Mouse (Mus musculus): ENCODE measurements around the gene Dcun1d2.

The Dcun1d2 gene

DNA sequence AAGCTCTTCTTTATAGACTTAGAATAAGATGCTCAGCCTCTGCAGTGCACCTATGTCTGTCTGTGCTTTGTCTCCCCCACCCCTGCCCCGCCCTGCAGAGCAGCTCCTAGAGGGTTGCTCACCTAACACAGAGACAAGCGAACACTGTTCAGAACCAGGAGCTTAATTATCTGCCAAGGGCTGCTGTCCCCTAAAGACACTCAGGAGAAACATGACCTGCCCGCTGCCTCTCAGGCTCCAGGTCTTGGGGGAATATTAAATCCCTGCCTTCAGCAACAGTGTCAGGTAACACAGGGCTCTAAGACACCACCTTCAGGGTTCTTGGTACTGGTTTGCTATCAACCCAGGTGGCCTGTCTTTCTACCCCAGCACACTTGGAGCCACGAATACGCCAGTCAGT is 34.5 kb downstream of the Dcun1d2 start:
- DNase-seq = no peak

DNA sequence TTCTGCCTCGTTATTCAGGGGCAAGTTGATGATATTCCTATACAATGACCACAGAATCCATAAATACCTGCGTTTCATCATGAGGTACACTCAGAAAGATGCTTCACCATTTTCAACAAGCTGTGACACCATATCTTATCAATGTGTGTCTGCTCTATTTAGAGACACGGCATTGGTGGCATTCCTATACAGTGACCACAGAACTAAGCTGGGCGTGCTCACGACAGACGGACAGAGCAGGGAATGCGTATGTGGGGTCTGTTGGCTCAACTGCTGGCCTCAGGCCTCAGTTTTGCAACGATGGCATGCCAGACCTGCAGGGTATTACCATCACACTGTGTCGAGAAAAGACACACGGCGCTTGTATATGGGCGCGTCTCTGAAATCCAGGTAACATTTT is 35.1 kb downstream of the Dcun1d2 start:
- no peak for DNase-seq

- no peak for DNase-seq
These were observed 43.5 kb downstream of the Dcun1d2 start for GRCm38 (mm10) chr8:13244343-13244880.

- no peak for DNase-seq
These were observed 44.7 kb downstream of the Dcun1d2 start for GRCm38 (mm10) chr8:13242985-13243870.

- DNase-seq = peak; percentile 81
These were observed 47.2 kb downstream of the Dcun1d2 start for GRCm38 (mm10) chr8:13240691-13241090.

DNA sequence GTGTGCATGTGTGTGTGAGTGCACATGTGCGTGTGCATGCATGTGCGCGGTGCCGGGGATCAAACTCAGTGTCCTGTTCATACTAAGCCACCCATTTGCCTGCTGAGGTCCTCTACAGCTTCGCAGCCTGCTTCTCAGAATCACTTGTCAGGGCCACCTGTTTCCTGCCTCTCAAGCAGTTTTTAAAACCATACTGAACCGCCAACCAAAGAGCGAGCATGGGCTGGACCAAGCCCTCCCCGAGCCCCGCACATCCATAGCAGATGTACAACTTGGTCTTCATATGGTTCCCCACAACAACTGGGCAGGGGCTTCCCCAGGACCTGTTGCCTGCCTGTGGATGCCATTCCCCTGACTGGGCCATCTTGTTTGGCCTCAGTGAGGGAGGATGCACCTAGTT is 47.9 kb downstream of the Dcun1d2 start:
- DNase-seq = no peak

DNA sequence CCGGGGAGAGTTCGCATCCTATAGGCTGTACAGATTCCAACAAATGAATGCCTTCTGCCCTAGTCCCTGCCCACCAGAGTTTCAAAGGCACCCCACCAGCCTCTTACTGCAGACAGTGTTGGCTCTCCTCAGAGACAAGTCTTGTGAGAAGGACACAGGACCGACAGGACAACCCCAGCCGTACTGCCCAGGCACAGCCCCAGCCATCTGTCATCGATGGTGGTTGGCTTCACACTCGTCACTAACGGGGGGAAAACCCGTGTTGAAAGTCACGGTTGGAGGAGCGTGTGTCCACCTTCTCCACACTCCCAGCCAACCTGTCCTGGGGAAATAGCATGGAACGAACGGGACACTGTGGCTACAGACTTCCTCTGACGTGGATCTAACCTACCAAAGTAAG is 53.1 kb downstream of the Dcun1d2 start:
- DNase-seq = no peak

DNA sequence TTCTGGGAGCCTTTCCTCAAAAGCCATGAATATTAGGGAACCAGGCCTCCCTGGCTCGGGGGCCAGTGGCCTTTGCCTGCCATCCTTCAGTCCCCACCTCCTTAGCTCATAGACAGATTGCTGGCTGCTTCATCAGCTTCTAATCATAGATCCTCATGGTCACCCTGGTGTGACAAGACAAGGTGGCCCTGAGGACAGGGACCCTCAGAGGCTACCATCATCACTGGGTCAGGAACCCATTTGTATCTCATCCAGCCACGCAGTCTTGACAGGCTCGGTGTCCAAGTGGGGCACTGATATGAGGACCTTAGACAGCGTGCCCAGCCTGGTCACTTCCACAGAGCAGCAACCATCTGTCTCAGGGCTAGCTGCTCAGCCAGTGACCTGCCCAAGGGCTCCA is 57.5 kb downstream of the Dcun1d2 start:
- no peak for DNase-seq

- DNase-seq = no peak
These were observed 58.1 kb downstream of the Dcun1d2 start for GRCm38 (mm10) chr8:13229802-13230201.

GRCm38 (mm10) chr8:13228923-13229610 is 58.9 kb downstream of the Dcun1d2 start:
- no peak for DNase-seq

GRCm38 (mm10) chr8:13227184-13227583 is 60.7 kb downstream of the Dcun1d2 start:
- no peak for DNase-seq

GRCm38 (mm10) chr8:13226288-13226687 is 61.6 kb downstream of the Dcun1d2 start:
- DNase-seq = no peak

- DNase-seq = no peak
These were observed 63.5 kb downstream of the Dcun1d2 start for GRCm38 (mm10) chr8:13224426-13224825.

DNA sequence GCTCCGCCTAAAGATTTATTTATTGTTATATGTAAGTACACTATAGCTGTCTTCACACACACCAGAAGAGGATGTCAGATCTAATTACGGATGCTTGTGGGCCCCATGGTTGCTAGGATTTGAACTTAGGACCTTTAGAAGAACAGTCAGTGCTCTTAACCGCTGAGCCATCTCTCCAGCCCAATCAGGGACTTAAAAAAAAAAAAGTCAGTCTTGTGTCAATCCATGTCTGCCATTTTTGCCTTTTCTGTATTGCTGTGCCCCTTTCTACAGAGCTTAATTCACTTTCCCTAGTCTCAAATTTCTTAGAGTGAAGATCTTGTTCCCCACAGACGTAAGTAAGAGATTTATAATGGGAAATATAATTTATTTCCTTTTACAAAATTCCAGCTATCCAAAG is 69.5 kb downstream of the Dcun1d2 start:
- no peak for DNase-seq

GRCm38 (mm10) chr8:13217986-13218385 is 69.9 kb downstream of the Dcun1d2 start:
- no peak for DNase-seq

DNA sequence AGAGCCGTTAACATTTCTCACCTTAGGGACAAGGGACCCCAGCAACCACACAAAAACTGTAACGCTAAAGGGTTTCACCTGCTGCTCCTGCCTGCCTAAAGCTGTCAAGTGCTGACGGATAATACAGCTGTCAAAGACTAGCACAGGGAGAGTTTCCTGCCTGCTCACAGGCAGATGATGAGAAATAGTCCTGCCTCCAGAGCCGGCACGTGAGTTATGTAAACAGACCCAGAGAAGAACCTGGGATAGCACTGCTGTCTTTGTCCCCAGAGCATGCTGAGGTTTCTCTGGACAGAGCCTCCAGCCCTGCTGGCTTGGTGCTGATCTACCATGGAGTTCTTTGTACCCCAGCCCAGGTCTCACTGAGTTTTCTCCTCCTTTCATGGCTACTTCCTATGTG is 70.8 kb downstream of the Dcun1d2 start:
- DNase-seq = no peak

DNA sequence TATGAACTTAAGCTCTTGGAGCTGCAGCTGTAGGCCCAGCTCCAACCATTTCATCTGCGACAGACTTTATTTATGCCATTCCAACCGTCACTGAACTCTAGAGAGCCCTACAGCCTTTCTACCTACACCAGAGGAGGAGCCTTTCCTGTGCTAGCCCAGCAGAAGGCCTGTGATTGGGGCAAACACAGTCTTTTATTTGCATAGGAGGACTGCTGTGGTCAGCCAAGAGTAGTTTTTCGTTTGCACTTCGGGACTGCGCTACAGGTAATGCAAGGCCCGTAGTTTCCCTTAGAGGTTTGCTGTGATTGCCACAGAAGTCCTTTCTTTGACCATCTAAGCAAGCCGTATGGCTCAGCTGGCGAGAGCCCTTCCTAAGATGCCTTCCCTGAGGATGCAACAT is 71.5 kb downstream of the Dcun1d2 start:
- DNase-seq = no peak

- peak; percentile 95 for DNase-seq
These were observed 74.3 kb downstream of the Dcun1d2 start for GRCm38 (mm10) chr8:13213479-13214268.

DNA sequence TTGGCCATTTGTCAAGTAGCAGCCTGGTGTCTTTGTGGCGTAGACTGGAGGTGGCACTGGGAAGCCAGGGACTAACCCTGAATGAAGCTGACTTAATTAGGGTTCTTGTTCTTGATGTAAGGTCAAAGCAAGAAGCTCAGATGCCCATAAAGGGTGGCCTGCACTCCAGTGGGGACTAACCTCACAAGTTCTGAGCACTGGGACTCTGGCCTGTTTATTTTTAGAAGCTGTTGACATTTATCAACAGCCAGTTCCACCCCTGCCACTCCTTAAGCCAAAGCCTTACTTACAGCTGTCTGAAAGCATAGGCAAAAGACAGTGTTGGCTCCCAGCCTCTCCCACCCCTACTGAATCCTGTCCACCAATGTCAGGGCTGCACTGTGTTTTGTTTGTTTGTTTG is 78.2 kb downstream of the Dcun1d2 start:
- peak; percentile 56 for DNase-seq

GRCm38 (mm10) chr8:13208627-13209355 is 79.1 kb downstream of the Dcun1d2 start:
- DNase-seq = peak; percentile 59

GRCm38 (mm10) chr8:13206290-13206689 is 81.6 kb downstream of the Dcun1d2 start:
- DNase-seq = no peak

Data from lung, postnatal 36 days (tissue).